Mouse (Mus musculus) left cerebral cortex, adult 8-10 months (tissue): Measurements from ENCODE around the gene E2f4. TPM values are rescaled to one million over a fixed set of nuclear protein-coding genes. Genes with fewer than 3 reads are reported as not detected.
"Not testable (repeated sequence)": the region's sequence is repeated elsewhere in the genome, so short reads cannot be mapped to it uniquely, and the experiment has no call there.

Source experiments
- DNase-seq, 2 experiments: peaks; one replicate each; pipeline ENCODE4 v3.0.0; 2022; ENCODE audit warnings: low spot score in 2 of 2
- total RNA-seq, 4 experiments: library from RNA; stranded (reverse); gene quantifications; 2 replicates each; pipeline ENCODE4 v1.2.4; 2022

E2f4 gene
- total RNA-seq, 4 experiments from 2014 or later, result 31.2 to 39.0 (median 34.8) TPM

DNA sequence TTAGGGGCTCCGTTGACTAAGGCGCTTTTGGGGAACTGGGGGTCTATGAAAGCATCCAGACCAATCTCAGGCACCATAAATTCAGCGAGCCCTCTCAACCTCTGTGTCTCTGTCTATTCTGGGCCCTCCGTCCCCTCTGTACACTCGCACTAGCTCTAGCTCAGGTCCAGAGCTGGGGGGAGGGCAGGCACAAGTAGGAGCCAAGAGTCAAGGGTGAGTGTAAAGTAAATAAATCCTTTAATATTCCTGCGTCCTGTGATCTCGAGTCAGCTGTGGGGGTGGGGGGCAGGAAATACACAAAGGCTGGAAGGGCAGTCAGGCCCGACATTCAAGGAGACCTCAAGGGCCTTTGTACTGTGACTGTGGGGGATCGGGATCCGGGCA lies 28.4 kb upstream of the E2f4 start:
- no peak for DNase-seq

DNA sequence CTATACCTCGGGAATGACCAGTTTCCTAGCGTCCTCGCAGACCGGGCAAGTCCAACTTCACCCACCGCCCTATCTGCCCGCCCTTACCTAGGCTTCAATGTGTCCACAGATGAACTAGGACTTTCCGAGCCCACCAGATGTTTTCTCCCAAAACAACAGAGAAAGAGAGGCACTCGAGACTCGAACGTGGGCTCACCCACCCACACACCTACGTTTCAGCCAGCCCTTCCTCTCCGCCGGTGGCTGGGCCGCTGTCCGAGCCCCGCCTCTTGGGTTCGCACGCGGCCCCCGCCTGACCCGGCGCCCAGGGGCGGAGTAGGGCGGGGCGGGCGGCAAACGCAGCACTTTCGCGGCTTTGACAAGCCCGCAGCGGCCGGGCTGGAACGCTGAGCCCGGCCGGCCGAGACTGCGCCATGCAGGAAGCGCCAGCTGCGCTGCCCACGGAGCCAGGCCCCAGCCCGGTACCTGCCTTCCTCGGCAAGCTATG lies 28.0 kb upstream of the E2f4 start, which contains the start of gene Hsf4:
Hsf4 (plus strand) TSS at position 341 of the 487 bp plus-strand sequence.
- peak in 1 of 2 experiments; percentile 67 for DNase-seq

DNA sequence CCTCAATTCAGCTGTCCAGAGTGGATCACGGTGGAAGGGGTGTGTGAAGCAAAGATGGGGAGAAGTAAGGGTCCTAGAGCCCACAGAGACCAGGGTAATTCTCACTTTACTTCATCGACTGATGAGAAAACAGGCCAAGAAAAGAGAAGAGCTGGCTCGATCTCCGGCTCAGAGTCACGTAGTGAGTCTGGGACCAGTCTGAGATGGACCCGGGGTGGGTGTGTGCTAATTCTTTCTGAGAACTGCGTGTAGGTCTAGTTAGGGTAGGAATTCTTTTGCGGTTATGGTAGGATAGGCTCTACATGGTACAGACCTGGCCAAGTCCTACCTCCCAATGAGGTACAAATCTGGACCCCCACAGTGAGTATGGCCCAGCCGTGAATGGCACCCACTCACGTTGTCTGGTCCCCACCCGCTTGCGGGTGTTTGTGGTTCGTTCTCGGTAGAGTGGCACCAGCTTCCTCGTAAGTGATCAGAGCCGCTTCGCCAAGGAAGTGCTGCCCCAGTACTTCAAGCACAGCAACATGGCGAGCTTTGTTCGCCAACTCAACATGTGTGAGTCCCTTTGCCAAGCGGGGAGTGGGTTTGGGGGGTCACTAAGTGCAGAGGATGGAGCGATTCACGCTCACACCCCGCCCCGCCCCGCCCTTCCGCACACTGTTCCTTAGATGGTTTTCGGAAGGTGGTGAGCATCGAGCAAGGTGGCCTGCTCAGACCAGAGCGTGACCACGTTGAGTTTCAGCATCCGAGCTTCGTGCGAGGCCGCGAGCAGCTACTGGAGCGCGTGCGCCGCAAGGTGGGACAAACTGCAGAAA lies 27.2 kb upstream of the E2f4 start:
- no peak for DNase-seq

DNA sequence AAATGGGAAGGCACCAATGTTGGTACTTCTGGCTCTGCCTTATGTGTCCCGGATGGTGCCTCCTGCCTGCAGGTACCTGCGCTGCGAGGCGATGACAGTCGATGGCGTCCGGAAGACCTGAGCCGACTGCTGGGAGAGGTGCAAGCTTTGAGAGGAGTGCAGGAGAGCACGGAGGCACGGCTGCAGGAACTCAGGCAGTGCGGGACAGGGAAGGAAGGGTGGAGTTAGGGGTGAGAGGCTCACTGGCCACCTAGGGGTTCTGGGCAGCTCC lies 26.6 kb upstream of the E2f4 start:
- no peak for DNase-seq

DNA sequence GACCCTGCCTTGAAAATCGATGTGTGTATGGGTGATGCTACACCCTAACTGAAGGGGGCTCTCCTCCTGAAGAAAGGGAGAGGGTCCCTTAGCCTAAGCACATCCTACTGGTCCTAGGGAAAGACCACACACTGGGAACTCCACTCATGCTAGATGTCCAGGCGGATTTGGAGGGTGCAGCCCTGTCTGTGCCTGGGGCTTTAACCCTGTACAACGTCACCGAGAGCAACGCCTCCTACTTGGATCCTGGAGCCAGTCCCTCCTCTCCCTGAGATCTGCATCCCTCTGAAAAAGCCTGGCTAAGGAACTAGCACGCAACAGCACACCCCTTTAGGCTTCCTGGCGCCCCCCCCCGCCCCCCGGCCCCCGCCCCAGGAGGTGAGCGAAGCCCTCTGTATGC lies 22.1 kb upstream of the E2f4 start:
- no peak for DNase-seq

DNA sequence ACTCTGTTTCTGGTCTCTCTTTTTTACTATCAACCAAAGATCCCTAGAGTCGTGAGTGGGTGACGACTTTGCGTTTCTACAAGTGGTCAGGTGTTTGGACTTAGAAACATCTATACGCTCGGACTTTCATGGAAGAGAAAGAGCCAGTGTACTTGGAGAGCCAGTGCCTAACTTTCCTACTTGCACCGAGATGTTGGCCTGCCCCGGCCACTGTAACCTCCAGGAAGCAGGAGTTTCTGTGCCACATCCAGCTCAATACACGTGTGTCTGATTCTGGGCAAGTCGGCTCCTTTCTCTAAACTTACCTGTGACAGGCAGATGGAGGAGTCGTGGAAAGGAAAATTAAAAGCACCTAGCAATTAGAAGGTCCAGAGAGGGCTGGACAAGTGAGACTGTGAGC lies 21.6 kb upstream of the E2f4 start, which contains the start of gene Nol3:
Nol3 (plus strand) TSS at position 301 of the 400 bp plus-strand sequence.
- no peak for DNase-seq

DNA sequence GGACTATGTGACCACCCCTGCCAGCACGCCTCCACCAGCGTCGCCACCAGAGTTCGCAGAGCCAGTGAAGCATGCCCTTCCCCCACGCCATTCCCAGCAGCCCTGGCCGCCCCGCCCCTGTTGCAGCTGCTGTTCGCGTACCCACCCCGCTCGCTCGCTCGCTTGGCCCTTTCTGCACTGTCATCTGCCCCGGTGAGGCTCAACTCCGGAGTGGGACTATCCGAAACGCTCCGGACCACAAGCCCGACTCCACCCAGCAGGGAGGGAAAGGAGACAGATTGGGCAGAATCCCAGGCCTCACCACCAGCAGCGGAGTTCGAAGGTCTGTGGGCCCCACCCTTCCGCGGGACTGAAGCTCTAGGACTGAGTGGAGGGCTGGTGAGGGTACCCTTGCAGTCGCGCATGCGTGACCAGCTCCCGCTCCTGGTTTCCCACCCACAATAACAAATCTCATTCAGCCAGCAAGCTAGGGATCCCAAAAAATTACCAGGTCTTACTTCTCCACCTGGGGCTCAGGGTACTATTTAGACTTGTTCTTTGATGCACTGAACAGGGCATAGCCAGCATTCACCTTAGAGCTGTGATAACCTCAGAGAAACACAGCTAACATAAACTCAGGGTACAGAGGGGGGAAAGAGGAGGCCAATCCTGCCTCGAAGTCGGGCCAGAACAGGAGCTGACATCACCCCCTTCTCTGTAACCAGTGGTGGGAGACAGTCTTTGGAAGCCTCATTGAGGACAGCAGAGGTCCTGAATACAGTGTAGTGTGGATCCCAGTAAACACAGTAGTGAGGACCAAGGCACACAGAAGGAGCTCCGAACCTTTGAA lies 21.0 kb upstream of the E2f4 start:
- DNase-seq, result no peak

DNA sequence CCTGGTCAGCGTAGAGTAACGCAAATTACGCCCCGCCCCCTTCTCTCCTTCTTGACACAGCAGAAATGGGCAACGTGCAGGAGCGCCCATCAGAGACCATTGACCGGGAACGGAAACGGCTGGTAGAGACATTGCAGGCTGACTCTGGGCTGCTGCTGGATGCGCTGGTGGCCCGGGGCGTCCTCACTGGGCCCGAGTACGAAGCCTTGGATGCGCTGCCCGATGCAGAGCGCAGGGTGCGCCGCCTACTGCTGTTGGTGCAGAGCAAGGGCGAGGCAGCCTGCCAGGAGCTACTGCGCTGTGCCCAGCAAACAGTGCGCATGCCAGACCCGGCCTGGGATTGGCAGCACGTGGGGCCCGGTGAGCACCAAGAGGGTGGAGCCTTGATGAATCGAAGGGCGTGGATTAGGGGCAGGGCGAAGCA lies 18.5 kb upstream of the E2f4 start:
- DNase-seq, result peak; percentile 77 to 88

DNA sequence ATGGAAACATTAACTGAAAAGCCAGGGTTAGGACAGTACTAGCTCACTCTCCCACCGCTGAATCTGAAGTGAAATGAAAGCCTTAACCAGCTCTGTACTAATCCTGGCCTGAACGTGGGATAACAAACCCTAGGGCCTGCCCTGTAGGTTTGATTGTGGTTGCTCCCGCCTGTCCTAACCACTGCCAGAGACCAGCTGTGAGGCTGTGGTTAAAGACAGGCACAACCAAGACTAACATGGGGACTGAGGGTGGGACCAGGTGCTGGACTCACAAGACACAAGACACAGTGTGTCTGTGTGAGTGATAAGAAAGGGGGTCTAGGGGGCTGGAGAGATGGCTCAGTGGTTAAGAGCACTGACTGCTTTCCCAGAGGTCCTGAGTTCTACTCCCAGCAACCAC lies 16.9 kb upstream of the E2f4 start:
- no peak for DNase-seq

DNA sequence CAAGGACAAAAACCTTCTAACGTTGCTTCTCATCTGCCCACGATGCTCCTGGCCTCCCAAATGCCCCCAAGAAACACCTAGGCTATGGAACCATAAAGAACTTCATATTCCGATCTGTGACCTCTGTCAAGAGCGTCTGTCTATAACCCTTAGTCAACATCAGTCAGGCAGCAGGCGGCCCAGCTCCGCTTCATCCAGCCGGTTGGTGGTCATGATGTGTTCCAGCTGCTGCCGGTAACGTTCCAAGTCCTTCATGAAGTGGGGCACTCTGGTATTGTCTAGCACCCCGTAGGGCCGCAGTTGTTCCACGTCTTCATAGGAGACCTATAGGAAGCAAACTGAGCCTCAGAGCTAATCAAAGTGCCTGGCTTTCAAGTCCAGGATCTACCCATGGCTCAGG lies 15.6 kb upstream of the E2f4 start:
- DNase-seq, result no peak

DNA sequence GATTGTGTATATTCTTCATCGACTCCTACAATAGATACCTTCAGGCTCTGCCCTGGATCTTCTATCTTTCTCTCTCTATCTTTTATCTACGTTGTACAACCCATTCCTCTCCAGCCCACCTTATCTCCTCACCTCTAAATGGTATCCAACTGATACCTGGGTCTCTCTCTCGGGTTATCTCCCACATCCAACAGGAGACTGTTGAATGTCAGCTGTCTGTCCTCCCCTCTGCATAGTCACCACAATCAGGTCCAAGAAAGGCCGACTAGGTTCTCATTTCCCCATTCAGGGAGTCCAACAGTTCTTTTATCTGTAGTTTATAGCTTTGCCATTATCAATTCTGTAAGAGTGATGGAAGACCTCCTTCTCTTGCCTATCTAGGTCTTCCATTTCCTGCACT lies 15.2 kb upstream of the E2f4 start:
- DNase-seq, result no peak

DNA sequence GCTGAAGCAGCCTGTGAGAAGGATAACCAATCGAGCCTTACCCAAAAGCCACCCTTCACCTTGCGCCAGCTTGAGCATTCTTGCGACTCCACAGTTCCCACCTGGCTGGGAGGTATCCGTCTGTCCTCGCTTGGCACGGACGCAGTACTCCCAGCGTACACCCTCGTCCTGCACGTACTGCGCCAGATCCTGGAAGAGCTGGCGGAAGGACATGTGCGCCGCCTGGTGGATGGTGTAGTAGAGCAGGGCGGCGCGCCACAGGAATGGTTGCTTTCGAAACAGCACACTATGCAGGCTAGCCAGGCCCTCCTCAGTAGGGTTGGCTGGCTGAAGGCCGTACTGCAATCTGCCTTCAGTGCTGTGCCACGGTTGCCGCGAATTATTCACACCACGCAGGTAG lies 14.4 kb upstream of the E2f4 start:
- no peak for DNase-seq

DNA sequence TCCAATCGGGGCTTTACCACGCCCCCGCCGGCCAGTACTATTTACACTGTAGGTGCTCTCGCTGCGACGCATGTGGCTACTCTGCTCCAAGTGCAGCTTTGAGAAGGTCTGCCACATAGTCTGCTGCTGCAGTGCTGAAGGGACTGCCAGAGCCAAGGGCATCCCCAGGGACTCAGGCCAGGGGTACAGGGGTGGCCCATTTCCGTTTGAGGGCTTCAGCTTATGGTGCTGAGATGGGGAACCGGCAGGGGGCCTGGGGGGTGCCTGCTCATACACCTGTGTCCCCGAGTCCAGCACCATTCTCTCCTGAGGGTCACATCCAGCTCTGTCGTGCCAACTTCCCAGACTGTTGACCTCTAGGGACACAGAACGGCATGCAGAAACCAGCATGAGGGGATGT lies 11.9 kb upstream of the E2f4 start:
- DNase-seq, result no peak

DNA sequence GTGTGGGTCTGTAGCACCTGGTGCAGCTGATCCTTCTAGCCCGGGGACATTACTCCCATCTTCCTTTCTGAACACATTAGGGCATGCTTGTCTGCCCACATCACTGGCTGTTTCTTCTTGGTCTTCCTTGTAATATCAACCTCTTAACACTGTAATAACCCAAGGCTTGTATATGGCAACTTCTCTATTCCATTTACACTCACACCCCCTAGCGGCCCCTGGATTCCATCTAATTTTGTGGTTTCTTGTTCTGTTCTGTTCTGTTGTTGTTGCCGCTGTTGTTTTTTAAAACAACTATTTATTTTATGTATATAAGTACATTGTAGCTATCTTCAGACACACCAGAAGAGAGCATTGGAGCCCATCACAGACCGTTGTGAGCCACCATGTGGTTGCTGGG lies 10.6 kb upstream of the E2f4 start:
- no peak for DNase-seq

DNA sequence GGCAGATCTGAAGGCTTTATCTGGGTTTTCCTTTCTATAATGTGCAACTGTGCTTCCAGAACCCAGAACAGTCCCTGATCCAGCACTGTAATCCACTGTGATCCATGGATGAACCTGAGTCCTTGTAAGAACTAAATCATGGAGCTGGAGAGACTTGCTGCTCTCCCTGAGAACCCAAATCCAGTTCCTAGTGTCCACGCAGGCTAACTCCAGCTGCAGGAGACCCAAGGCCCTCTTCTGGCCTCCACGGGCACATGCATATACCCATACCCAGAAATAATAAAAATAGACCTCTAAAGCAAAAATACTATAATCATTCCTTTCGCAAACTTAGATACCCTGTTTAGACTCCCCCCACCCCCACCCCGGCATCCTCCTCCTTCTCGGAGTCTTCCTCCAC lies 9.2 kb upstream of the E2f4 start:
- no peak for DNase-seq

DNA sequence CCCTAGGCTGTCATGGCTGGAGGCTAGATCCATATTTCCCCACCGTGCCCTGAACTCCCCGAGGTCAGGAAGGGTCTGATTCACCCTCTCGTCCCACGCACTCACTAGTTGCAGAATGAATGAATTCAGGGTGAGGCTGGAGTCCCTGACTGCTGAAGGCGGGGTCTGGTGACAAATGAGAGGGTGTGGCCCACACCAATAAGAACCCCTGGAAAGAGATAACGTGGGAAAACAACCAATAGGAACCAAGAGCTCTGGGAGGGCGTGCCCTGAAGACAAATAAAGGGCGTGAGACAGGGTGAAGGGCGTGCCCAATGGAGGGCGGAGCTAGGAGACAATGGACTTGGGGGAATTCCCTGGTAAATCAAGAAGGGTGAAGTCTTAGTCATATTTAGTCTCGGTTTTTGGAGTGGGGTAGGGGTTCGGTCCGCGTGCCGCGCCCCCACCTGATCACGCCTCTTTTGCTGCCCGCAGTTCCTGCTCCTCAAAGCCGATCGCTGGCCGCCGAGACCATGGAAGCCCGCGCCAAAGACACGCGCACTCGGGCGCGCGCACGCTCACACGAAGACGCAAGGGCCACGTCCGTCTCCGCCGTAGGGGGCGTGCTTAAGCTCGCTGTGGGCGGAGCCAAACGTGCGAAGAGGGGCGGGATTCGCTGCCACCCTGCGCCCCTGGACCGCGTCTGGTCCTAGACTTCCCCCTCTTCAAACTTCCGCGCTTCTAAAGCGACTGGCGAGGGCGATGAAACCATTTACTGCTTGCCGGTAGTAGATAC lies 8.3 kb upstream of the E2f4 start:
- peak; percentile 92 to 93 for DNase-seq

DNA sequence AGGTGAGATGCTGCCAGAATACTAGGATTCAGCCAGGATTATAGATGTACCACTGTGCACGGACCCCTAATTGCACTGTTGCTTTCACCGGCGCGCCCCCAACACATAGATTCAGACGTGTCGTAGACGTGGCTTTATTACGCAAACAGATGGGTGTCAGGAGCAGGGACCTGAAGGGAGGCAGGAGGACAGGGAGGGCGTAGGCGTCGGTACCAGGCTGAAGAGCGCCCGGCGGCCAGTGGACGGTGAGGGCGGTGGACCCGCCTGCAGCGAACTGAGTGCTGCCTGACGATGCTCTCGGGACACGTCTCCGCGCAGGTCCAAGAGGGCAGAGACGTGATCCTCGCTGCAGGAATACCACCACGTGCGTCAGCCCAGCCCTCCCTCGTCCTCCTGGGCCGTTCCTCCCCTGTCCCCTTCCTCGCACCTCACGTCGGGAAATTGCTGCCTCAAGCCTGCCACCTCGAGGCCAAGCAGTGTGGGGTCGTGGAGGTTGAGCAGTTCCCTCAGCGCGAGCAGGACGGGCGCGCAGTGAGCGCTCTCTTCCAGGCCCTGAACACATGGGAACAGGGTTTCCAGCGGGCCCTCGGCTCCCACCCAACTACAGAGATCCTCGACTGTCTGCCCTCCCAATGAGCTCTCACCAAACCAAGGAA lies 7.5 kb upstream of the E2f4 start, which contains the start of gene 4931428F04Rik:
4931428F04Rik (minus strand) TSS at position 60 of the 656 bp plus-strand sequence.
- DNase-seq, result peak in 1 of 2 experiments; percentile 59

DNA sequence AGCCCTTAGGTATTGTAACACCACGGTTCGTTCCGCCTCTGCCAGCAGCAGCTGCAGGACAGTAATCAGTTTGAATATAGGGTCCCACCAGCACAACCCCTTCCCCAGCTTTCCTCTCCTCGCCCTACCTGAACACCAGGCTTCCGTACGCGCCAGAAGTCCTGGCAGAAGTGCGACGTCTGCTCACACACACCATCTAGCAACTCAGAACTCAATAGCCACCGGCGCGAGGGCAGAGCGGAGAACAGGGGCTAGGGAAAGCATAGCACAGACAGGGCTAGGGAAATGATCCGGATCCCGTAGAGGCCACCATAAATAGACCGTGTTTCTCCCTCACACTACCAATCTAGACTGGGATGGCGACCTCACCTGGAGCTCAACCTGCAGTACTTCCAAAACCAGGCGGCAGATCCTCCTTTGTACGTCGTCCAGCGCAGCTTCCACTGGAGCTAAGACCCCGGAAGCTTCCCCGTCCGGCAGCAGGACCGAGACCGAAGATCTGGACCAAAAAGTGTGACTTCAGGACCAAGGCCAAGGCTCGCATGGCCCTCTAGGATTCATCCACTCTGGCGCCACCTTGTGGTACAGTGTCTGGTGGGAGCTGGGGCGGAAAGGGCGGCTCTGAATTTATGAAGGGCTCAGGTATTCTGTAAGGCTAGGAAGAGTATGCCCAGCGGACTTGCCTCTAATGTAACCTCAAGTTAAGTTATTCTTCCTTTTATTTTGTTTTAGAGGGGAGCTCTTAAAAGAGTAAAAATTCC lies 6.7 kb upstream of the E2f4 start:
- DNase-seq, result no peak

DNA sequence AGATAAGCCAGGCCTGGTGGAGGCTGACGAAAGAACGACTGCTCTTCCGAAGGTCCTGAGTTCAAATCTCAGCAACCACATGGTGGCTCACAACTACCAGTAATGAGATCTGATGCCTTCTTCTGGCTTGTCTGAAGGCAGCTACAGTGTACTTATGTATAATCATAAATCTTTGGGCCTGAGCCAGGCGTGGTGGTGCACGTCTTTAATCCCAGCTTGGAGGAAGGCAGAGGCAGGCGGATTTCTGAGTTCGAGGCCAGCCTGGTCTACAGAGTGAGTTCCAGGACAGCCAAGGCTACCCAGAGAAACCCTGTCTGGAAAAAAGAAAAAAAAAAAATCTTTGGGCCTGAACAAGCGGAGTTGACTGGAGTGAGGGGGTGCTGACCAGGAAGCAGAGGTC lies 6.1 kb upstream of the E2f4 start:
- DNase-seq, result not testable (repeated sequence)

DNA sequence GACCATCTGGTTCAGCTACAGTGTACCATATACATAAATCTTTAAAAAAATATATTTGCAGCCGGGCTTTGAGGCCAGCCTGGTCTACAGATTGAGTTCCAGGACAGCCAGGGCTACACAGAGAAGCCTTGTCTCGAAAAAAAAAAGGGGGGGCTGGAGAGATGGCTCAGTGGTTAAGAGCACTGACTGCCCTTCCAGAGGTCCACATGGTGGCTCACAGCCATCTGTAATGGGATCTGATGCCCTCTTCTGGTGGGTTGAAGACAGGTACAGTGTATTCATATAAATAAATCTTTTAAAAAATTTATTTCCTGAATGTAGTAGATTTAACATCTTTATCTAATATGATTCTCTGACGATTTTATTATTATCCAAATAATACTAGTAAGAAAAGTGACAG lies 5.7 kb upstream of the E2f4 start:
- DNase-seq, result not testable (repeated sequence)
